Mouse (Mus musculus) natural killer cell, adult 2 months (primary cell): ENCODE measurements at regions not wholly inside any gene's neighbourhood (a gene's known extent, or its start where the extent isn't known, plus 50 kb on each side); places are given as distances from the start of the nearest gene placed in this dataset.

Experiments
- DNase-seq, 2 experiments: peaks; one replicate each; pipeline ENCODE4 v3.0.0; 2022; ENCODE audit warnings: low spot score in 2 of 2

DNA sequence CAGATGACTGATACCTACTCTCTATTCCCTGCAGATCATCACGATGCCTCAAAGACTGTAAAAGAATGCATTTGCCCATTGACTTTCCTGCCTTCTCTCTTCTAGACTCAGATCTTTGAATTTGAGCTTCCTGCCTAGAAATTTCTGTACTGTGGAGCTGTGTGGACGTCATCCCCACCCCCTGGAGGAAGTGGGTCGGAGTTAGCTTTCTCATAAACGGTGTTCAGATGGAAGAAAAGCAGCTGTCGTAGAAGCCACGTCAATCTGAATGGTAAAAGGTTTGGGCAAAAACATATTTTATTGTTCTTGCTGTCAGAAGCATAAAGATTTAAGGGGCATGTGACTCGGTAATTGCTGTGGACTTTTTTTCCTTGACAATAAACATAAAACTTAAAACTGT, 154.6 kb upstream of the Mvb12b start:
- peak in 1 of 2 experiments; percentile 15 for DNase-seq

DNA sequence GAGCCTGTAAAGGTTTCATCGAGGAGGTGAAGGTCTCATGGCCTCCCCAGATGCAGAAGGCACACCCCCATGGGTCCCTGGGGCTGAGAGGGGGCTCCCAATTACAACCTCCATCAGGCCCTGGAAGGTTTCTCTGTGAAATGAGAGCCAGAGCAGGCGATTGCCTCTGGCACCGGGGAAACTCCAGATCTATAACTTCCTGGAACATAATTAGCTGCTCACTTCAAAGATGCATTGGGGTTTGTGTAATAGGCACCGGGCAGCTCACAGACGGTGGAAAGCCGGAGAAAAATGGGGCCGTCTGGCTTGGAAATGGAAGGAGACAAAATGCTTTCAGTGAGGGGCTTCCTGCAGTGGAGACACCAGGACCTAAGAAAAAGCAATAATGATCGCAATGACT, 151.2 kb upstream of the Mvb12b start:
- DNase-seq, result no peak

DNA sequence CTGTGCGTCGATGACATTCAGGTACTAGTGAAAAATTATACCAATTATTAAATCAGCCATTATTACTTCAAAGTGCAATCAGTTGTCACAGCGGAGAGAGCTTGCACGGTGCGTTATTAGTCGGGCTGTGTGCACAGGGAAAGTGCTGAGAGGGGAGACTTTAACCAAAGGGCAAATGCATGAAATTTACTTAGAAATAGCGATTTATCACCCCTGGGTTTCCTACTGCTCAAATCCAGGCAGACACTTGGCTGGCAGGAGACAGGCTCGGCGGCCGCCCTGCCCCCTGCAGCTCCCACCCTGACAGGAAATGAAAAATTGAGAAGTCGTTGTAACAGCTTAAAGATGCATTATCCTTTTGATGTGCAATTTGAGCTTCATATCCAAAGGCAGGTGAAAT, 145.5 kb upstream of the Mvb12b start:
- DNase-seq, result no peak

DNA sequence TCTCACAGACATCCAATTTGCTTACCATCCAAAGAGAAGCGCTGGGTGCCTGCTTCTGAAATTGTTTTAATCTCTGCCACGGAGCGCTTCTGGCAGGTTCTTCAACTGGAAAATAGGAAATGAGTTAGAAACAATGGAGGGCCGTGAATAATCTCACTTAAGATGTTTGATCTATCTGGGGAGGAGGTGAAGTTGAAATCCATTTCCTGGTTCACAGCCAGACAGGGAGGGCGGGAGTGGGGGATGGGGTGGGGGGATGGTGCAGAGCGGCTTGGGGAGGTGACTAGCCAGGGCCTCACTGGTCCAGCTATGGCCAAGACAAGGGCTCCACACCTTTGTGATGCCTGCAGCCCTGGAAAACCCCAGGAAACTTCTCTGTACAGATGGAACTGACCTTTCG, 143.7 kb upstream of the Mvb12b start:
- no peak for DNase-seq

DNA sequence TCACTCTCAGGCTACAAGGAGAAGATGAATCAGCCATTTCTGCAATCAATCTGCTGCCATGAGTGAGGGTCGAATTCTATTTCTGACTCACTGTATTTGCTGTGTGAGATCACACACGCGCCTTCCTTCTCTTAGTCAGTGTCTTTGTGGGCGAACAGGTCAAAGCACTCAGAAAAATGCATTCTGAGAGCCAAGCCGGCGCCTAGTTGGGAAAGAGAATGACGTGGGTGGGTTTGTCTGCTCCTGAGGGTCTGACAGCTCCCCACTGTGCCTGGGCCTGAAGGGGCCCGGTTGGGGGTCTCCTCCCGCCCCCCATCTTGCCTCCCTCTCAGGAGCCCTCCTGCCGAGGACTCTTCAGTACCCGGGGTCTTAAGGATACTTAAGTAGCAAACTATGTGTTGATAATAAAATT, 143.3 kb upstream of the Mvb12b start:
- no peak for DNase-seq

DNA sequence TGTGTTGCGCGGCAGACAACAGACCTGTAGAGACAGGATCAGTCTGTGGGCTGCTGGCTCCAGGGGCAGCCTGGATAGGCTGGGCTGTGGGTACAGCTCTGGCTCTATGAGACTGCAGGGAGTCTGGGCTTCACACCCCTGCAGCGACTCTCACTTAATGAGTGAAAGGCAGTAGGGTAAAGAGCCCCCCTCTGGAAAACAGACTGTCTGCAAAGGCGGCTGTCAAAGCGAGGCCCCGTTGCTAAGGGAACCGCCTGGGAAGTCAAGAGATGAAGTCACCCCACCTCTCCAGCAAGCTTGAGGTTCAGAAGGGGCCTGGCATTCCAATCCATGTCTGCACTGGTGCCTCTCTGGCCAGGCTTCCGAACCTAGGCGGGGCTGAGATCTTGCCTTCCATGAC, 139.7 kb upstream of the Mvb12b start:
- no peak for DNase-seq

DNA sequence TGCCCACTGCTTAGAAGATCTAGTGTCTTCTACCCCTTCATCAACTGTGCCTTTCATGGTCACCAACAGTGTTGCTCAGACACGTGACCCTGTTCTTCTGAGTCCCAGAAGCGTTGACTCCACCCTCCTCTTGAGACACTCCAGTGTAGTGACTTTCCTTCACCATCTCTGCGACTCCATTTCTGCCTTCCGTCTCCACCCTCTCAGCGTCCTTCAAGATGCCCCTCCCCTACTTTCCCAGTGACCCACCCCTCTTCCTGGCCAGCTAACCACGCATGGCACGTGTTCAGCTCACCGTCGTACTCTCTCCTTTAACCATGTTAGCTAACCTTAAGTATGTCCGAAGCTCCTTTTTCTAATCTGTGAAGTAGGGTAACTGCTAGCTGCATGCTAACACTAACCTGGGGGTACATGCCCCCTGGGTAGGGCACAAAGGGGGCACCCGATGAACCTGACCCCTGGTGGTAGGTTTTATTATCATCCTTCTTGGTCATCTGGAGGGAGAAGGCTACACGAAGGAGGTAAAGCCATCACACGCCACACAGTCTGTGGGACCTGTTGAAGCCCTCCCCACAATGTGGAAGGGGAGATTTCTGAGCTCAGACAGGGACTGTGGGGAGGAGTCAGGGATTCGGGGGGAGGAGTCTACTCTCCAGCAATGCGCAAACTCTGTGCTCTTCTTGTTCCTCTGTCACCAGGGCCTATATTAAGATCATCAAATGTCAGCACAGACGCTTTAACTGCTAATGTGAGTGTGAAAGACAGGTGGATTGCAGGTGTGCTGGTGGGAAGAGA, 139.0 kb upstream of the Mvb12b start:
- no peak for DNase-seq

DNA sequence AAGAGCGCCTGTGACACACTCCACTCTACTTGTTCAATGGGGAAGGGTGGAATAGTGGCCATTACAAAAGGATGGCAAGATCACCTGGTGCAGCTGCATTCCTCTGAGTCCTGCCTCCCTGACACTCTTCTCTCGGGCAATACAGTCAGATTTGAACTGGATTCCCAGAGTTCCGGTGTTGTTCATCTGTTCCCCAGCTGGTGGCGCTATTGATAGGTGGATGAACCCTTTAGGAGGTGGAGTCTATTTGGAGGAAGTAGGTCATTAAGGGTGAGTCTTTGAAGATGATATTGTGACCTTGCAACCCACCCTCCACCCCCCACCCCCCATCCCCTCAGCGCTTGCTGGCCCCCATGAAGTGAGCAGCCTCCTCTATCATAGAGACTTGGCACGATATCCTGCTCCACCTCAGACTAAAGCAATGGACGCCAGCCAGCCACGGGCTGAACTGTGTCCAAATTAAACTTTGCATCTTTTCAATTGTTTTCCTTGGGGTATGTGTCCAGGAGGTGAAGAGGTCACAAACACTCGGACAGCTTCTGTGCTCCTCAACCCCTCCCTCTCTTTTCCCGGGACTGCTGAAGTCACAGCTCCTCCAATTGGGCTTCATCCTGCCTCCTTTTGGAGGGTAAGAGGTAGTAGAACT, 138.1 kb upstream of the Mvb12b start:
- DNase-seq, result peak in 1 of 2 experiments; percentile 19

DNA sequence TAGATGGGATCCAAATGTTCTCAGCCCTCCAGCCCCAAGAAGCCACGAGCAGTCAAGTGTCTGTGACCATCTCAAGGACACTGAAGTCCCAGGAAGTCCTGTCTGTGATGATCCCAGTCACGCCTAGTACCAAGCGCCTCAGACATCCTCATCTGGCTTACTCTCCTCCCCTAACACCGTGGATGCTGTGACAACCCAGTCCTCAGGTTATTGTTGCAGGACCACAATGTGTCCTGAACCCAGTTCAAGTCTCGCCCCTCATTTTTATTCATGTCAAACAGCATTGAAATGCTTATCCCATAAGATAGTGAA, 129.4 kb upstream of the Mvb12b start:
- no peak for DNase-seq

DNA sequence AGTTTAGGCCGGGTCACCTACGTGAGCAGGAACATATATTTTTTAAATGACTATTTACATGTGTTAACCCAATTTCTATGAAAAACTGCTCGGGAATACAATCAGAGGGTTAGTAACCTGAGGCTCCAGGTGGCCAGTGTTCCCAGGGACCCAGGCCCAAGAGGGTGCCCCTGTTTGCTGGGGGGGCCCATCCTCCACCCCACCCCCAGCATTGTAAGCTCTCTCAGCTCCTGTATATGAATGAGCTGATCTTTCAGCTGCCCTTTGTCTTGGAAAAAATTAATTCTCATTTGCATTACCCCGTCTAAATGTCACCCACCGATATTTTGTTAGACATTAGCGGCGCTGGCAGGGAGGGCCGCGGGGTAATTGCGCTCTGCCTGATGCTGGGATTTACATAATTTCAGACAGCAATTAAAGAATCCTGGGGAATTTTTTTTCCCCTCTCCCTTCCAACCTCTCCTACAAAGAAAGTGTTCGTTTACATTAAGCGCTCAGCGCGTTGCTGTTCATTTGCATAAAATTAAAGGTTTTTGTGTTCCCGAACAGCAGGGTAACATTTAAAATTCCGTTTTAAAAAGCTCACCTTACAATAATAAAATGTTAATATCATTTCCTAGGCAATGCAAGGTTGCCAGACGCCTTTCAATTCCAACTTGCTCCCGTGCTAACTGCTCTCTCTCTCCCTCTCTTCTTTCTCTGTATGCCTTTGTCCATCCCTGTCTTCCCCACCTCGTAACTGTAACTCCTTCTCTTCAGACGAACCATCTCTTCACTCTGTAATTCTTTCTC, 128.8 kb upstream of the Mvb12b start:
- DNase-seq, result no peak

DNA sequence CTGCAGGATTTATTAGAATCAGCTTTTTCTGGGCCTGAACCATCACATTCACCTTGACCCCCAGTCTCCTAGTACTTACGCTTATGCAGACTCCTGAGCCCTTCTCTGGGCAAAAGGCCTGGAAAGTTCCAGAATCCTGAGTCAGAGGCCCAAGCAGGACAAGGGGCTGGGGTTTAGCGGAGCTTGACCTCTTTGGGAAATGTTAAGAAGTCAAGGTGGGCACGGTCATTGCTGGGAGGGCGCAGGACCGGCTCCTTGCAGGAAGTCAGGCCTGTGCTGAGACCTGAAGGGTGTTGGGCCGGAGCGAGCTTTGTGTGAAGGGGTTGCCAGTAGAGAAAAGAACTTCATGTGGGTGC, 127.9 kb upstream of the Mvb12b start:
- no peak for DNase-seq

DNA sequence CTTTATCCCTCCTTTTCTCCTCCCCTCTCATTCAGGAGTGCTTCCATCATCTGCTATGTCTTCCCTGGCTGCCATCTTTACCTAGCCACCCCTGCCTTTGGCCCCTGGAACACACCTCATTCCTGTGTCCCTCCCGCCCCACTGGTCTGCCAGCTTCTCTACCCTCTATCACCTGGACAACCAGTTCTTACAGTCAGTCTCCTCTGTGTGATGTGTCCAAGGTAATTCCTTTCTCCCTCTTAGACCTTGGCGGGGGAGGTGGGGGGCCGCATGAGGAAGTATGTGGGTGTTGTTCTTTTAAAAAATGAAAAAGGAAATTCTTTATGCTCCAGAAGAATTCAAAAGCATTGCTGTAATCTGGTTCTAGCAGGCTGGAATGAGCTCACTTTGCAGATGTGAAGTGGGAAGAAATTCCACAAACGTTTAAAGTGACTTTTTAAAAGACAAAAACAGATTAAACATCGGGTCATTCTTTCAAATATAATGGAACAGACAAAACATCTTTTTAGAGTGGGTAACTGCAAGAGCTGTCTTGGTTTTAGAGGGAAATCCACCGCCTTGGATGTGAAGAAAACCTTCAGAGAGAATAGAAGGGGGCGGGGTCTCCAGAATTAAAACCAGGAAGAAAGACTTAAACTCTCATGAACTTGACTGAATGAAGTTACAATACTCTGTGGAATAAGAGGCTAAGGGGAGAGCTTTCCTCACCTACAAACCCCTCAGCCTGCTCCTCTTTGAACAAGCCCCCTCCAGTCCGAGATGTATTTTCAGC, 127.3 kb upstream of the Mvb12b start:
- no peak for DNase-seq

DNA sequence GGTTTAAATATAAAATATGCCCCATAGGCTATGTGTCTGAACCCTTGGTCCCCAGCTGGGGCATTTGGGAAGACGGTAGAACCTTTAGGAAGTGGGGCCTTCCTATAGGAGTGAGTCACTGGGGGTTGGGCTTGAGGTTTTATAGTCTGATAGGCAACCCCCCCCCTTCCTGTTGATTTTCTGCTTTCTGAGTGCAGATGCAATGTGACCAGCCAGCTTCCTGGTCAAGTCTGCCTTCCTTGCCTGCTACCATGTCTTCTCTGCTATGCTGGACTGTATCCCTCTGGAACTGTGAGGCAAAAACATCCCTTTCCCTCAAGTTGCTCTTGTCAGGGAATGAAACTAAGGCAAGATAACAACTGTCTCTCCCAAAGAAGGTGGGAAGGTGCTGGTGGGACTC, 122.4 kb upstream of the Mvb12b start:
- no peak for DNase-seq

DNA sequence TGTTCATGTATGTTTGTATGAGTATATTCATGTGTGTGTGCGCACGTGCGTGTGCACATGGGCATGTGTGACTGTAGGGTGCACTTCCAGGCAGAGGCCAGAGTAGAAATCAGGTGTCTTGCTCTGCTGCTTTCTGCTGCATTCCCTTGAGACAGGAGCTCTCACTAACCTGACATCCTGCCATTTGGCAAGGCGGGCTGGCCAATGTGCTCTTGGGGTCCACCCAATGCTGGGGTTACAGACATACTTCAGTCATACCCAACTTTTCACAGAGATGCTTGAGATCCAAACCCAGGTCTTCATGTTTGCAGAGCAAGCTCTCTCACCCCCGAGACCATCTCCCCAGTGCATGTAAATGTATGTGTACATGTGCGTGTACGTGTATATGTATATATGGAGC, 120.2 kb upstream of the Mvb12b start:
- no peak for DNase-seq

DNA sequence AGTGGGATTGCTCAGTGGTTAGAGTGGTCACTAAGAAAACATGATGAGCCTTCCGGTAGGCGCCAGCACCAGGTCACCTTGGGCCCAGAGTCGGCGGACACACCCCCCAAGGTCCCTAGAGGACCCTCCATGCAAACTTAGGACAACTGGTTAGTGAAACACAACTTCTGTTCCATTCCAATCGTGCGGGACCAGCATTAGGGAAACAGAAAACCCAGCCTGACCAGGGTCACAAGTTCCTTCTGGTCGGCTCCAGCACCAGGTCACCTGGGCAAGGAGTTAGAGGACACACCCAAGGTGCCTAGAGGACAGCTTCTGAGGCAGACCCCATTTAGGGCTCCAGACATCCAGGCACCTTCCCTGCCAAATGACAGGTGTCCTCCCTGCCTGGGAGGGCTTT, 109.4 kb upstream of the Mvb12b start:
- no peak for DNase-seq

DNA sequence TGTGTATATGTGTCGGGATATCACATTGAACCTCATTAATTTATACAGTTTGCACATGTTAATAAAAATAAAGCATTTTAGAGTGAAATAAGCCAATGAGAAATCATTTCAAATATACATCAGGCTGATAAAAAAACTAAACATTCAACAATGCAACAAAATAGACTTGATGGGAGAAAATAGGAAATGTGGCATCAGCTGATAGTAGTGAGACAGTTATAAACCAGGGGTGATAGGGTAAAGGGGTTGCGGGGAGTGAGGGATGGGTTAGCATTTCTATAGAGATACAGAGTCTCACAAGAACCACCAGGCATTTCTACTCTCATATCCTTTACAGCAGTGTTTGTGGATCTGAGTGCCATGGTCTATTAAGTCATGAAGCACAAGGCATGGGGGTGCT, 108.6 kb upstream of the Mvb12b start:
- DNase-seq, result no peak

DNA sequence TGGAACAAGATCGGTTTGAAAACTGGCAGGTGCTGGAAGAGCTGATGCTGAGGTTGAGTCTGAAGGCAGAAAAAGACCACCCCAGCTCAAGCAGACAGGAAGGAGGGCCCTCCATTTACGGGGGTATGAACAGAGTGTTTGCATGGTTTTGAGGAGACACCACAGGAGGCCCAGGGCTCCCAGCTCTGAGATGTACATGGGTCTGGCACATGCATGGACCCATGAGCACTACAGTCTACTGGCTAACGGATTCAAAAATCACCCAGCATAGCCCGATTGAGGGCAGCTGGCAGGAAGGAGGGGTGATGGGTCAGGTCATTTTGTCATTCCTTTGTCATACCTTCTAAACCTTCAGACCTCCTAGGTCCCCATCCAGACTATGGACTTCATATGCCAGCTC, 103.6 kb upstream of the Mvb12b start:
- DNase-seq, result no peak

DNA sequence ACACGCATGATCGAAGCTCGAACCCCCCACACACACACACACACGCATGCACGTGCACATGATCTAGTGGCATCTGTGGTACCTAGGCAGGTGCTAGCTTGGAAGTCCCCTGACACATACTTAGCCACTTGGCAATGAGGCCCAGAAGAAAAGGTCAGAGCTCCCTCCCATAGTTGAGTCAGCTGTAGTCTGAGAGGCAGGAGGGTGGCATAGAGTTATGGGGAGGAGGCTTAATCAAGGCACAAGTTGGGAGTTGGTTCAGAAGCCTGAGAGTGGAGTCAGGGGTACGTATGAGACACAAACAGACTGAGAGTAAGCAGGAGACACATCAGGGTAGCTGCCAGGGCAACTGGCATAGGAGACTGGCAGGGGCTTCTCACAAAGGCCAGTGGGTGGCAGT, 103.0 kb upstream of the Mvb12b start:
- DNase-seq, result no peak

DNA sequence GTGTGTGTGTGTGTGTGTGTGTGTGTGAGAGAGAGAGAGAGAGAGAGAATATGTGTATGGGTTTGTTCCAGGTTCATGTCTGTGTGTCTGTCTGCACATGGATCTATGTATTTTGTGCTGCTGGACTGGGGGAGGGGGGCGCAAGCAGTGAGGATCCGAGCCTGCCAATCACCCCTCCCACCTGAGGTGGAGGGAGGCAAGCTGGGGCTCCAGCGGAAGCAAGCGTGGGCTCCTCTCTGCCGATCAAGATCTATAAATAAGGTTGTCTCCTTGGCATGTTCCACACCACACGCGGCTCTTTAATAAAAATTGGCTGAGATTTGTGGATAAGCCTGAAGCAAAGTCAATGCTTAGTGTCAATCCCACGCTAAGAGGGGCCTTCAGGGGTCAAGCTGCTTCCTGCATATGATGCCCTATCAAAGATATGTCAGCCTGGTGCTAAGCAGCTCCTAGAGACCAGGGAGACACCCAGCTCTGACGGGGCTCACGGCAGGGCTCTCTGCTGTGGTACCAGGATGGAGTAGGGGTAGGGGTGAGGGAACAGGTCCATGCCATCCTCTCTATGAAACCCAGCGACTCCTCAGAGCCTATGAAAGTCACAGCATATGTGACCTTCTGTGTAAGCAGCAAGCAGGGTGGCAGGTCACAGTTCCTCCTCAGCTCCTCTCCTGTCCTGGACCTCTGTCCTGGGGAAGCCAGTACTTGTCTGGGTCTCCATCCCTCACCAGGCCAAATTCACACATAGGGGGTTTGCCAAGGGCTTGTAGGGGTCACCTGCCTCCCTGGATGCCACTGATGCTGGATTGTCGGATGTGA, 102.0 kb upstream of the Mvb12b start:
- no peak for DNase-seq

DNA sequence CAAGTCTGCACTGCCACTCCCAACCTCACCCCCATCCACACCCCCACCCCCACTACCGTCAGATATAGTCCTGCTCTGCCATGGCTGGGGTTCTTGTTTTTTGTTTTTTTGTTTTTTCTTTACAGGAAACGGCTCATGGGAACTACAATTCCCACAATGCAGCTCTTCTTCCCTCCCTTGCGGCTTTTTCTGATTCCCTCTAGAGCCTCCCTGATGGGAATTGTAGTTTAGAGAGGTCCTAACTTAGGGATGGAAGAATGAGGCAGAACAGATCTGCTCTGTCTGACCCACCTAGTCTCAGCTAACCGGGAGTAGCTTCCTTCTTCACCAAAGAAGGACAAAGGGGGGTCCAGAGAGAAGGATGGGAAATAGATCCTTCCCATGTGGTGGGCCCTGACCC, 98.7 kb upstream of the Mvb12b start:
- DNase-seq, result no peak

DNA sequence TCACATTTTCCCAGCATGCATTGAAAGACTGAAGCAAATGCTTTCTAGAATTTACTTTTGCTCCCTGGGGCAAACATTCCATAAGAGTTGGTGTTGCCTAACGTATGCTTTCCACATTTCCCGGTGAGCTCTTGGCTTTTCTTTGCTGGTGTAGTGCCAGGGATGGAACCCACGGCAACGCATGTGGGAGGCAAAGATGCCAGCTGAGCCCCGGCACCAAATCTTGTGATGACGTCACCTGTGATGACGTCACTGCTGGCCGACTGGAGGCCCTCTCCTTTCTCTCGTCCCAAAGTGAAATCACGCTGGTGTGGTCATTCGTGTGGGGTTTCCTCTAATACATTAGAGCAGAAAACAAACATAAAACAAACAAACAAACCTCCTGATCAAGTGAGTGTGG, 97.6 kb upstream of the Mvb12b start:
- DNase-seq, result no peak
